Mouse (Mus musculus) spleen, adult 2 months (tissue): ENCODE measurements around the gene Serpine3.

Experiments
- CTCF ChIP-seq: fragments of 200-500 bp; IDR thresholded peaks from 2 replicates; pipeline ENCODE4 v1.5.1; 2011; ENCODE audit warnings: mild to moderate bottlenecking, inconsistent platforms; ENCODE audit not compliant: insufficient read depth, insufficient read length, insufficient replicate concordance; ENCODE audit errors: extremely low read depth
- POLR2A ChIP-seq: fragments of 200-500 bp; IDR thresholded peaks from 2 replicates; pipeline ENCODE4 v1.6.1; 2011; ENCODE audit warnings: low read depth, low read length, inconsistent platforms

GRCm38 (mm10) chr14:62648405-62648804, 15.1 kb upstream of the Serpine3 start:
- TF ChIP-seq CTCF (no peak), POLR2A (no peak)
